Mouse (Mus musculus) E14TG2a.4 (cell line): ENCODE results near the gene Srd5a1.

ENCODE experiments used
- CTCF ChIP-seq: conservative IDR thresholded peaks from 2 replicates; pipeline ENCODE4 v1.5.1; 2014; ENCODE audit warnings: low read length
- NANOG ChIP-seq: IDR thresholded peaks from 2 replicates; pipeline ENCODE4 v1.6.1; 2014; ENCODE audit warnings: borderline replicate concordance, low read length, mixed read lengths

DNA sequence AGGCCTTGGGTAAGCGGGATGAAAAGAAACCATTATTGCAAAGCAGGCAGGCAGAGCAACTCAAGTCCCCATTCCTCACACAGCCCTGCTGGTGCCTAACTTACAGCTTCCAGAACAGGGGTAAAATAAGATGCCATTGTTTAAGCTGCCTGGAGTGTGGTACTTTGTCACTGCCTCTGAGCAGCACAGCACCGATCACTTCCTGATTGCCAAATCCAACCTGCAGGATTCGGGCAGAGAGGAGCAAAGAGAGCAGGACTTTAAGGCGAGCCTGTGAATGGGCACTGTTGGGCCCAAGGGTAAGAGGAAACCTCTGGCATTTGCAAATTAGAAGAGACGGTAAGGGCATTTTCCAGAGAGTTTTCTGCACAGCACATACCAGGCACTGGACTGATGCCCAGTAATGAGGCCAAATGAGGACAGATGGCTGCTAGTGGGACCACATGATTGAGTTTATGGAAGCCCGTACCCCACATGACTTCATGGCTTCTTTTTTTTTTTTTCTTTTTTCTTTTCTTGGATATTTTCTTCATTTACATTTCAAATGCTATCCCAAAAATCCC, 53.1 kb downstream of the Srd5a1 start:
- TF ChIP-seq CTCF, result no peak
- no peak for TF ChIP-seq NANOG
